Mouse (Mus musculus): Measurements from ENCODE around the gene Gdf3. TPM values are rescaled to one million over a fixed set of nuclear protein-coding genes. Genes with fewer than 3 reads are reported as not detected.
"Not testable (repeated sequence)": the region's sequence is repeated elsewhere in the genome, so short reads cannot be mapped to it uniquely, and the experiment has no call there.

Gdf3 gene
- not detected in 2 replicates for polyA plus RNA-seq (2014; fragmentation: Nextera tagmentation; extraction: Ambion mirVana)

GRCm38 (mm10) chr6:122609771-122610170 lies at the start of gene Gdf3:
Gdf3 (minus strand) TSS chr6:122610087.
- H3K9ac ChIP-seq (replicated peaks; ENCODE audit: low read length): no peak within 1 kb of the TSS
- no peaks in the 10 kb centered on the region for H3K27me3 ChIP-seq (ENCODE audit: control insufficient read depth, insufficient read depth, low read length)
- ATAC-seq (replicated peaks; ENCODE audit: insufficient number of reproducible peaks, low FRiP score, low TSS enrichment, low read depth) (no peak), DNase-seq (ENCODE audit: low spot score) (no peak)
- no peak within 1 kb of the TSS for H3K27ac ChIP-seq (replicated peaks; ENCODE audit: low read depth, low read length)
- no peaks in the 10 kb centered on the region for H3K9me3 ChIP-seq (replicated peaks; ENCODE audit: control insufficient read depth, low read length)
- H3K4me2 ChIP-seq (ENCODE audit: low read depth, low read length): no peak within 1 kb of the TSS
- 64% methylated on average over 14 of the region's 14 CpGs for WGBS
- H3K4me1 ChIP-seq (ENCODE audit: control insufficient read depth, insufficient read depth, low read length): no peaks in the 10 kb centered on the region
- no peak within 1 kb of the TSS for H3K4me3 ChIP-seq (ENCODE audit: low read depth, low read length)
- no peaks in the 10 kb centered on the region for H3K36me3 ChIP-seq (replicated peaks; ENCODE audit: control insufficient read depth, insufficient read depth, low read depth, low read length)

DNA sequence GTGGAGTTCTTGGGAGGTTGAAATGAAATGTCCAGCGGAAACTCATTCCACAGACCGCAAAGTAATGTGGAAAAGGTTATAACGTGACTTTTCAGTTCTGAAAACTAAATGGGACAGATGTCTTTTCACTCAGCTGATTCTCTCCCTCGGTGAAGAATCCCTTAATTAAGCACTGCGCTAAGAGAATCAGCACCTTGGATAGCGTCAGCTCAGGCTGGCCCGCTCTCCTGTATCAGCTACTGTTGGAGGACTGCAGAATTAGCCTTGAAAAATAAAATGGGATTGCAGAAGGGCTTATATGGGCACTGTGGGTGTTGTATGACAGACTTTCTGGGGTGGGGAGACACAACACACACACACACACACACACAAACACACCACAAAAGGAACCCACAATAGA lies 49.7 kb upstream of the Gdf3 start:
- Histone ChIP-seq H3K9ac (replicated peaks; ENCODE audit: low read length) (no peak overlapping the region), H3K27me3 (ENCODE audit: control insufficient read depth, insufficient read depth, low read length) (no peaks in the 10 kb centered on the region), H3K9me3 (replicated peaks; ENCODE audit: control insufficient read depth, low read length) (no peaks in the 10 kb centered on the region), H3K4me3 (ENCODE audit: low read depth, low read length) (no peak overlapping the region), H3K27ac (replicated peaks; ENCODE audit: low read depth, low read length) (no peak overlapping the region), H3K4me2 (ENCODE audit: low read depth, low read length) (no peak overlapping the region), H3K4me1 (ENCODE audit: control insufficient read depth, insufficient read depth, low read length) (no peaks in the 10 kb centered on the region), H3K36me3 (replicated peaks; ENCODE audit: control insufficient read depth, insufficient read depth, low read depth, low read length) (no peaks in the 10 kb centered on the region)
- WGBS: 15% methylated on average over 7 of the region's 7 CpGs
- no peak for ATAC-seq (replicated peaks; ENCODE audit: insufficient number of reproducible peaks, low FRiP score, low TSS enrichment, low read depth)
- peak; percentile 81 for DNase-seq (ENCODE audit: low spot score)

DNA sequence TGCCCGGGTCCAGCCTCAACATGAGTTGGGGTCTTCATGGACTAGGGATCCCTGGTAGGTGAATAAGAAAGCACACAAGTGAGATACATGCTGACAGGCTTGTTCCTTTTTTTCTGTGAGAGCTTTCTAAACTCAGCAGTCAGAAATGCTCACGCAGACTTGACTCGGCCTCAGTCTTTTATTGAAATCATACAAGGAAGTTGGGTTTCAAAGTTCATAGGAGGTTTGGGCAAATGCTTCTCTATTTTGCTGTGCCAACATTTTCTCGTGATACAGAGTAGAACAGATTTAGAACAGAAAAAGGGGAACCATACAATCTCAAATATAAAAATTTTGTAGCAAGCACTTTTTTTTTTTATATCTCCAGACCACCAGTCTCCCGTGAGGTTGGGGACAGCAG lies 47.7 kb upstream of the Gdf3 start:
- Histone ChIP-seq H3K9ac (replicated peaks; ENCODE audit: low read length) (no peak overlapping the region), H3K4me1 (ENCODE audit: control insufficient read depth, insufficient read depth, low read length) (no peaks in the 10 kb centered on the region), H3K27me3 (ENCODE audit: control insufficient read depth, insufficient read depth, low read length) (no peaks in the 10 kb centered on the region), H3K36me3 (replicated peaks; ENCODE audit: control insufficient read depth, insufficient read depth, low read depth, low read length) (no peaks in the 10 kb centered on the region), H3K4me3 (ENCODE audit: low read depth, low read length) (no peak overlapping the region), H3K4me2 (ENCODE audit: low read depth, low read length) (no peak overlapping the region), H3K9me3 (replicated peaks; ENCODE audit: control insufficient read depth, low read length) (no peaks in the 10 kb centered on the region), H3K27ac (replicated peaks; ENCODE audit: low read depth, low read length) (no peak overlapping the region)
- DNase-seq (ENCODE audit: low spot score) (no peak), ATAC-seq (replicated peaks; ENCODE audit: insufficient number of reproducible peaks, low FRiP score, low TSS enrichment, low read depth) (no peak)
- WGBS: 85% methylated on average over 5 of the region's 5 CpGs

DNA sequence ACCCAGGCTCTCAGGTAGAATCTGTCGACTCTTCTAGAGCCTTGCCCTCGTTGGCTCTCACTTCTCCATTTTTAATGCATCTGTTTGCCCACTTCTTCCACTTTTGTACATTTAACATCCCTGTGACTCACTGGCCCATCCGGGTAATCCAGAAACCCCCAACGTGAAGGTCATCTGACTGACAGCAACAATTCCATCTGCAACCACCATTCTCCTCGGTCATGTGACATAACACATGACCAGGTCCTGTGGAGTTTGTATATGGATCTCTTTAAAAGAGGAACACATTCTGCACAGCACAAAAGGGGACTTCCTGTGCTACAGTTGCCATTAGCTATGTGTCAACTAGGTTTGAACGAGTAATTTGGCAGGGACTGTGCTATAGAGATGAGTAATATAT lies 44.4 kb upstream of the Gdf3 start:
- Histone ChIP-seq H3K27ac (replicated peaks; ENCODE audit: low read depth, low read length) (no peak overlapping the region), H3K27me3 (ENCODE audit: control insufficient read depth, insufficient read depth, low read length) (no peaks in the 10 kb centered on the region), H3K4me2 (ENCODE audit: low read depth, low read length) (no peak overlapping the region), H3K9me3 (replicated peaks; ENCODE audit: control insufficient read depth, low read length) (no peaks in the 10 kb centered on the region), H3K36me3 (replicated peaks; ENCODE audit: control insufficient read depth, insufficient read depth, low read depth, low read length) (no peaks in the 10 kb centered on the region), H3K9ac (replicated peaks; ENCODE audit: low read length) (no peak overlapping the region), H3K4me1 (ENCODE audit: control insufficient read depth, insufficient read depth, low read length) (no peaks in the 10 kb centered on the region), H3K4me3 (ENCODE audit: low read depth, low read length) (no peak overlapping the region)
- DNase-seq (ENCODE audit: low spot score): no peak
- WGBS: 87% methylated on average over 6 of the region's 6 CpGs
- no peak for ATAC-seq (replicated peaks; ENCODE audit: insufficient number of reproducible peaks, low FRiP score, low TSS enrichment, low read depth)

GRCm38 (mm10) chr6:122650398-122650980 lies 40.6 kb upstream of the Gdf3 start:
- Histone ChIP-seq H3K4me2 (ENCODE audit: low read depth, low read length) (no peak overlapping the region), H3K9me3 (replicated peaks; ENCODE audit: control insufficient read depth, low read length) (no peaks in the 10 kb centered on the region), H3K4me3 (ENCODE audit: low read depth, low read length) (no peak overlapping the region), H3K4me1 (ENCODE audit: control insufficient read depth, insufficient read depth, low read length) (no peaks in the 10 kb centered on the region), H3K27ac (replicated peaks; ENCODE audit: low read depth, low read length) (no peak overlapping the region), H3K36me3 (replicated peaks; ENCODE audit: control insufficient read depth, insufficient read depth, low read depth, low read length) (no peaks in the 10 kb centered on the region), H3K27me3 (ENCODE audit: control insufficient read depth, insufficient read depth, low read length) (no peaks in the 10 kb centered on the region), H3K9ac (replicated peaks; ENCODE audit: low read length) (no peak overlapping the region)
- DNase-seq (ENCODE audit: low spot score) (no peak), ATAC-seq (replicated peaks; ENCODE audit: insufficient number of reproducible peaks, low FRiP score, low TSS enrichment, low read depth) (no peak)
- WGBS: 70% methylated on average over 5 of the region's 5 CpGs

GRCm38 (mm10) chr6:122649903-122650302 lies 40.0 kb upstream of the Gdf3 start:
- 74% methylated on average over 3 of the region's 3 CpGs for WGBS
- no peak overlapping the region for H3K4me2 ChIP-seq (ENCODE audit: low read depth, low read length)
- H3K27ac ChIP-seq (replicated peaks; ENCODE audit: low read depth, low read length): no peak overlapping the region

GRCm38 (mm10) chr6:122644196-122644595 lies 34.3 kb upstream of the Gdf3 start:
- not testable (repeated sequence) for DNase-seq (ENCODE audit: low spot score); H3K4me1 ChIP-seq (ENCODE audit: control insufficient read depth, insufficient read depth, low read length); H3K27ac ChIP-seq (replicated peaks; ENCODE audit: low read depth, low read length); ATAC-seq (replicated peaks; ENCODE audit: insufficient number of reproducible peaks, low FRiP score, low TSS enrichment, low read depth); H3K9me3 ChIP-seq (replicated peaks; ENCODE audit: control insufficient read depth, low read length); H3K9ac ChIP-seq (replicated peaks; ENCODE audit: low read length); H3K4me3 ChIP-seq (ENCODE audit: low read depth, low read length); H3K27me3 ChIP-seq (ENCODE audit: control insufficient read depth, insufficient read depth, low read length); H3K4me2 ChIP-seq (ENCODE audit: low read depth, low read length); H3K36me3 ChIP-seq (replicated peaks; ENCODE audit: control insufficient read depth, insufficient read depth, low read depth, low read length)
- WGBS: 95% methylated on average over 19 of the region's 21 CpGs

More at GRCm38 (mm10) chr6:122649903-122650302, 40.0 kb upstream of the Gdf3 start:
- H3K36me3 ChIP-seq (replicated peaks; ENCODE audit: control insufficient read depth, insufficient read depth, low read depth, low read length): no peaks in the 10 kb centered on the region
- no peaks in the 10 kb centered on the region for H3K27me3 ChIP-seq (ENCODE audit: control insufficient read depth, insufficient read depth, low read length)
- ATAC-seq (replicated peaks; ENCODE audit: insufficient number of reproducible peaks, low FRiP score, low TSS enrichment, low read depth) (no peak), DNase-seq (ENCODE audit: low spot score) (no peak)
- no peaks in the 10 kb centered on the region for H3K4me1 ChIP-seq (ENCODE audit: control insufficient read depth, insufficient read depth, low read length)
- H3K4me3 ChIP-seq (ENCODE audit: low read depth, low read length): no peak overlapping the region
- no peak overlapping the region for H3K9ac ChIP-seq (replicated peaks; ENCODE audit: low read length)
- no peaks in the 10 kb centered on the region for H3K9me3 ChIP-seq (replicated peaks; ENCODE audit: control insufficient read depth, low read length)

DNA sequence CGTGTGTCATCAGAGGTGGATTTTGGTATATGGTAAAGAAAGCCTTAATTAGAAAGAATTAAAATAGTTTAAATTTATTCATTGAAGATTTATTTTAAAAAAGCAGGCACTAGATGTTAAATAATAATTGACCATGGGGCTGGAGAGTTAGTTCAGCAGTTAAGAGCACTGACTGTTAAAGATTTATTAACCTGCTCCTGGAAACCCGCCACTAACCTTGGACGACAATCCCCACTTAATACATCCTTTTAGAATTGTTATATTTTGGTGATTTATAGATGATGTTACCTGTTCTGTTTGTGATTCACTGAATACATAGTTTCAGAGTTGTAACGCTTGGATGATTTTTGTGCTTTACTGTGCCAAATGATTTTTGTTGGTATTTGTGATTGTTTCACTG lies 27.7 kb upstream of the Gdf3 start:
- not testable (repeated sequence) for H3K4me3 ChIP-seq (ENCODE audit: low read depth, low read length); ATAC-seq (replicated peaks; ENCODE audit: insufficient number of reproducible peaks, low FRiP score, low TSS enrichment, low read depth); H3K36me3 ChIP-seq (replicated peaks; ENCODE audit: control insufficient read depth, insufficient read depth, low read depth, low read length); DNase-seq (ENCODE audit: low spot score); H3K9ac ChIP-seq (replicated peaks; ENCODE audit: low read length); H3K27ac ChIP-seq (replicated peaks; ENCODE audit: low read depth, low read length); H3K4me2 ChIP-seq (ENCODE audit: low read depth, low read length); H3K9me3 ChIP-seq (replicated peaks; ENCODE audit: control insufficient read depth, low read length); H3K4me1 ChIP-seq (ENCODE audit: control insufficient read depth, insufficient read depth, low read length); H3K27me3 ChIP-seq (ENCODE audit: control insufficient read depth, insufficient read depth, low read length)
- WGBS: 89% methylated on average over 4 of the region's 4 CpGs

Data from embryonic facial prominence, embryonic 11.5 days (tissue).